Mouse (Mus musculus) layer of hippocampus, adult 9-11 months (tissue): ENCODE measurements around the gene Rps5.
"Not testable (repeated sequence)": the region's sequence is repeated elsewhere in the genome, so short reads cannot be mapped to it uniquely, and the experiment has no call there.

ENCODE experiments used
- DNase-seq: peaks from one replicate; pipeline ENCODE4 v3.0.0; 2022

Gene Rps5

DNA sequence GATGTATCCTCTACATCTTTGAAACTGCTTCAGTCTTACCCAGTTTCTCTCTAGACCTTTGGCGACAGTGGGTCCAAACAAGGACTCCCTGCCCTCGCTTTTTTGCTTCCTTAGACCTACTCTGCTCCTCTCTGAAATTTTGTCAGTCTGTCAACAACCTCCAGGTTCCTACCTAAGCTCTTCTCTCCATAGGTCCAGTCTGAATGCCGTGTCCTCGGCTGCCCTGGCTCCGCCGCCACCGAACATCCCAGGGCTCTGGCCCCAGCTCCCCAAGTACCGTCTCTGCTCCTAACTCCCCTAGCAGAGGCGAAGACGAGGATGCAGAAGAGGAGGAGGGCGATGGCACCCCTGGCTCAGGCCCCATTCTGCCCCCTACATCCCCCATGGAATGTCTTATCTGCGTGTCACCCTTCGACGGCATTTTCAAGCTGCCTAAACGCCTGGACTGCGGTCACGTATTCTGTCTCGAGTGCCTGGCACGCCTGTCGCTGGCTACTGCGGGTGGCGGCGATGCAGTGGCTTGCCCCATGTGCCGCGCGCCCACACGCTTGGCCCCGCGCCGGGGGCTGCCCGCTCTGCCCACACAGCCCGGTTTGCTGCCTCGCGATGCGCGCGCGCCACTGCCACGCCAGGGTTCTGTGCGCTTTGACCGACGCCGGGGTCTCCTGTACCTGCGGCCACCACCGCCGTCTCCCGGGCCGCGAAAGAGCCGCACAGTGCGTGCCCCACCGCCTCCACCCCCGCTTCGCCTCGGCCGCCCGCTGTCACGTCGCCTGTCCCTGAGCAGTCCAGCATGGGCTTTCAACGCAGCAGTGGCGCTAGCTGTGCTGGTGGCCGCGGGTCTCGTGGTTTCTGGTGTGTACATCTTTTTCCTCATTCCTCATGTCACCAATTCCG lies 5.9 kb downstream of the Rps5 start:
- DNase-seq, result peak; percentile 37

DNA sequence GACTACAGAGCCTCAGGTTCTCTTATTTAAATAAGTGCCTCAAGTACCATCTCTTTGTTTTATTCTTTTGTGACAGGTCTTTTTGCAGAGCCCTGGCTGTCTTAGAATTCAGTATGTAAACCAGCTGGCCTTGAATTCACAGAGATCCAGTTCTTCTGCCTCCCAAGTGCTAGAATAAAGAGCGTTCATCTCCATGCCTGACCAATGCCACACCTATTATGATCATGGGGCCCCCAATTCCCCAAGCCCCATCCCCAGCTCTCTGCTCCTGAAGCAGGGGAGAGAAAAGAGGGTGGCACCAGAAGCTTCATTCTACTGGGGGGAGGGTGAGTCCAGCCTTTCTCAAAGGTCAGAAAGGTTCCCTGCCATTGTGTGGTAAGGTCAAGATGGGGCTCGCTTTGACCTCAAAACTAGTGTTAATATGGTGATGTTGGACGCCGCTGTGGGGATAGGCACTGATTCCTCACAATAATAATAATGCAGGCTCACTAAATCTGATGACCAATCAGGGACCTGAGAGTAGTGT lies 11.6 kb downstream of the Rps5 start:
- no peak for DNase-seq

DNA sequence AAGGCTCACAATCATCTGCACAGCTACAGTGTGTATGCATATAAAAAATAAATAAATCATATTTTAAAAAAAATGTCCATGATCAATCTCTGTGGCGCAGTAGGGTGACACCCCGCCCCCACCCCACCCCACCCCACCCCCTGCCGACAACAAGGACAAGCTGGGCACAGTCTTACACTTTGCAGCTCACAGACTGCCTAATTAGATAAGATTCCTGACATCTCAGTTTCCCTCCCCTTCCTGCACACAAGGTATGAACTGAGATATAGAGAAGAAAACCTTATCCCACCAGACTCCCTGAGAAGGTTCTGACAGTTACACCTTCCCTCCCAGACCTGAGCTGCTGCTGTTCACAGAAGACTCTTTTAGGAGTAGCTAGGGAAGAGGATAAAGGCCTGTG lies 12.7 kb downstream of the Rps5 start:
- no peak for DNase-seq

DNA sequence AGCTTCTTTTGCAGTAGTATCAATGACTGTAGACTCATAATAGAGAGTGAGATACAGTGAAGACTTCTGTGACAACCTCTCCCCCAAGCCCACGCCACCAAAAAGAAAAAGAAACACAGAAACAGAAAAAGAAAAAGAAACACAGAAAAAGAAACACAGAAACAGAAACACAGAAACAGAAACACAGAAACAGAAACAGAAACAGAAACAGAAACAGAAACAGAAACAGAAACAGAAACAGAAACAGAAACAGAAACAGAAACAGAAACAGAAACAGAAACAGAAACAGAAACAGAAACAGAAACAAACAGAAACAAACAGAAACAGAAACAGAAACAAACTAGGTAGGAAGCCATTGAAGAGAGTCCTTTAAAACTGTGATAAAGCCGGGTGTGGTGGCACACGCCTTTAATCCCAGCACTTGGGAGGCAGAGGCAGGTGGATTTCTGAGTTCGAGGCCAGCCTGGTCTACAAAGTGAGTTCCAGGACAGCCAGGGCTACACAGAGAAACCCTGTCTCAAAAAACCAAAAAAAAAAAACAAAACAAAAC lies 15.2 kb downstream of the Rps5 start:
- not testable (repeated sequence) for DNase-seq

DNA sequence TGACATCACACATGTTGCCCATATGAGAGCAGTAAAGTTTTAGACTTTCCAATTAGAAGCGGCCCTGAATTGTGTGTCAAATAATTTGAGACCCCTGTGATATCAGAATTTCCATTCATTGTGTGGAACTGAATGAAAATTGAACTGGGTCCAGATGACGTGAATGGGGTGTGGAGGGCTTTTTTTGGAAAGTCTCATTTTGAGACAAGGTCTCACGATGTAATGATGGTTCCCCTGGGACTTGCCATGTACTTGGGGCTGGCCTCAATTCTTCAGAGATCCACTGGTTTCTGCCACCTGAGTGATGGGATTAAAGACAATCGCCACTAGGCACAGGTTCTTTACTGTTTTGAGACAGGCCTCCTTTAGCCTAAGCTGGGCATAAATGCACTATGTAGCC lies 18.5 kb downstream of the Rps5 start:
- no peak for DNase-seq

DNA sequence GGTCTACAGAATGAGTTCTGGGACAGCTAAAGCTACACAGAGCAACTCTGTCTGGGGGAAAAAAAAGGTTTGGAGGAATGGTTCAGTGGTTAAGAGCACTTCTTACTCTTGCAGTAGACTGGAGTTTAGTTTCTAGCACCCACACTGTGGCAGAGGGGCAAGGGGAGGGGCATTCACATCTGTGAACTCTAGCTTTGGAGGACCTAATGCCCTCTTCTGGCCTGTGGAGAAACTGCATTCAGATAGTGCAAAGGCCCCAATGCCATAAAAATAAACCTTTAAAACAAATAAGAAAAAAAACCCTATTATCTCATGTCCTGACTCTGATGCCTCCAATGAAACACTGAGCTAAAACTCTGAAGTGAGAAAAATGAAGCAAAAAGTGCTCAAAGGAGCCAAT lies 21.4 kb downstream of the Rps5 start:
- DNase-seq, result no peak

DNA sequence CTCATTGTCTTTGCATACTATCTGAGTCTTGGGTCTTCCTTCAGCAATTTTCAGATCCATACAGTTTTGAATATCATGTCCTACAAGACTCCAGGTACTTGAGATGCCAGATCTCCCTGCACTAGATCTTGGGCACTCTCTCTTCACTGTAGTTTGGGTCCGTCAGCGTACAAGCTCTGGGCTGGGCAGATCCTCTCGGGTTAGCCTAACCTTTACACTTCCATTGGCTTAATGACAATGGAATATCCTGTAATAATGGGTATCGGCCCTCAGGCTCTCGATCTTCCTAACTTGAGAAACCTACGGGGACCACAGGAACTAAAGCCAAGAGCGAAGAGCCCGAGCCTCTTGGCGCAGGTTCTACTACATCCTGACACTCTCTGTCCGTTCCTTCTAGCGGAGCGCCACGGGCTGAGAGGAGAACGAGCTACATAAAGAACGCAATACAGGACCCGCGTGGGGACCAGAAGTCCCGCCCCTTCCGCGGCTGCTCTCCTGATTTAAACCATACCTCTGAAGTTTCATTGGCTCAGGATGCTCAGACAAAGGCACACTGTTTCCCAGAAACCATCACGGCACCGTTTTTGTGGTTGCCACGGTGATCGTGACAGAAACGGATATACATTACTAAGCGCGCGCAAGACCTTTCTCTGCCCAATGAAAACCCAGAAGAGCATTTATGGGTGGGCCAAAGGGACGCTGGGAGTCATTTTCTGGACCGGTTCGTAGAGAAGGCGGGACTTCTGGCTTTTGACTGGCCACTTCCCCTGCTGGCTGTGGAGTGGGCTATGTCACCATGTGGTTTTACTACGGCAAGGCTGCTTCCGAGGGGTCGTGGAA lies 27.2 kb downstream of the Rps5 start:
- peak; percentile 99 for DNase-seq

DNA sequence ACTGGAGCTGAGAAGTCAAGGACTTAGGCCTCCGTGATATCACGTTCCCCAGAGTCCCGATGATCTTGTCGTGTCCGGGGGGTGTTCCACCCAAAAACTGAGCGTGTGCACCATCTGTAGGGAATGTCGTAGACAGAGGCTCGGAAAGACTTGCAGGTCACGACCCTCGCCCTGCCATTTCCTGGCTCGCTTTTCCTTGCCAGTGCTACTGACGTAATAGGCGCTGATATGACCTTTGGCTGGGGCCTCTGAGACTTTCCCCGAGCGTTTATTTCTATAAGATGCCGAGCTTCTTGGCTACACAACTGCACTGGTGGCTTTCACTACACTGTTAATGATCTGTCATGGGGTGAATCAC lies 27.8 kb downstream of the Rps5 start:
- DNase-seq, result no peak

DNA sequence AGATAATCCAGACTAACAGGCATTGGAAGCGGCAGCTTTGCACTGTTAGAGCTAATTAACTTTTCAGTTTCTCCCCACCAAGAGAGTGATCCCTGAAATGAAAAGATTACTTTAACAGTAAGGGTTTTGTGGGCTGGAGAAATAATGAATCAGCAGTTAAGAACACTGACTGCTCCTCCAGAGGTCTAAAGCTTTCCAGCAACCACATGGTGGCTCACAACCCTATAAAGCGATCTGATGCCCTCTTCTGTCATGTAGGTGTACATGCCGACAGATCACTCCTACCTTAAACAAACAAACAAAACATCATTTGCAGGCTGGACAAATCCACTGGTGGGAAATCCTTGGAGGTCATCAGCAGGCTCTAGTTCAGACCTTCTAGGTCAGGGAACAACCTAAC lies 32.8 kb downstream of the Rps5 start:
- no peak for DNase-seq

DNA sequence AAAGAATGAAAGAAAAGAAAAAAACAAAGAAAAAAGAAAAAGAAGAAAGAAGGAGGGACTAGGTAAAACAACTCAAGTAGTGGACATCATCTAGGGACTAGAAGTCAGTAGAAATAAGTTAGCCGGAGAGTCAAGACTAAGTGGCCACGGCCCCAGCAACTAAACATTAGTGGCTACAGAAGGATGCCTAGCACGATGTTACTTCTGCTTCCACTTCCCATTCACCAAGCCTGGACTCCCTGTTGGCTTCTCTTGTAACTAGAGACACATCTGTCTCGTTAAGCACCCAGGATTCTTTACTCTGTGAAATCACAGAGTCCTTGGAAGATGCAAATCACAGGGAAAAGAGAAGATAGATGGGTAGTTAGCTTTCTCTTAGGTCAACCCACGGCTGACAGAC lies 35.4 kb downstream of the Rps5 start:
- DNase-seq, result no peak

DNA sequence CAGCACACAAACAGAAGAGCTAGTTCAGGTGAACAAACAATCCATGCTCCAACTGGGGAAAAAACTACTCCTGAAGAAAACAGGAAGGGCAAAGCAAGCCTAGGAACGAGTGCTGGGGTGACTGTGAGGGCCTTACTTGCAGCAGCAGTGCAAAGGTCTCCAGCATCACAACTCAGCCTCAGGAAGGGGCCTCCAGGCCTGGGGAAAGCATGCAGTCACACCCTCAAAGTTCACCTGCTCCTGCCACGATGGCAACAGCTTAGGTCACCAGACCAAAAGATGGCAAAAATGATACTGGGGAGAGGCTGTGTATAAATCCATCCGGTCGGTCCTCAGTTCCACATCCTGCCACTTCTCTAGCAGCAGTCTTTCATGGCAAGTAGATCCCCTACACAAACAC lies 36.9 kb downstream of the Rps5 start:
- DNase-seq, result no peak

DNA sequence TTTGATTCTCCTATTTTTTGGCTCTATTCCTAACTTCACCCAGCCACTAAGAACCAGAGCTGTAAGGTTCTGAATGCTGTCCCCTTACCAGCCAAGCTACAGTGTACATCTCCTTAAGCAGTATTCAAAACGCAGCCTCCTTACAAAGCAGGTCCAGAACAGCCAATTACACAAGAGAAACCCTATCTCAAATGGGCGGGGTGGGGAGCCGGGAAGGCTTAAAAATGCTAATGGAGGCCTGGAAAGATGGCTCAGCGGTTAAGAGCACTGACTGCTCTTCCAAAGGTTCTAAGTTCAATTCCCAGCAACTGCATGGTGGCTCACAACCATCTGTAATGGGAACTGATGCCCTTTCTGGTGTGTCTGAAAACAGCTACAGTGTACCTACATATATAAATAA lies 37.6 kb downstream of the Rps5 start:
- DNase-seq, result no peak

DNA sequence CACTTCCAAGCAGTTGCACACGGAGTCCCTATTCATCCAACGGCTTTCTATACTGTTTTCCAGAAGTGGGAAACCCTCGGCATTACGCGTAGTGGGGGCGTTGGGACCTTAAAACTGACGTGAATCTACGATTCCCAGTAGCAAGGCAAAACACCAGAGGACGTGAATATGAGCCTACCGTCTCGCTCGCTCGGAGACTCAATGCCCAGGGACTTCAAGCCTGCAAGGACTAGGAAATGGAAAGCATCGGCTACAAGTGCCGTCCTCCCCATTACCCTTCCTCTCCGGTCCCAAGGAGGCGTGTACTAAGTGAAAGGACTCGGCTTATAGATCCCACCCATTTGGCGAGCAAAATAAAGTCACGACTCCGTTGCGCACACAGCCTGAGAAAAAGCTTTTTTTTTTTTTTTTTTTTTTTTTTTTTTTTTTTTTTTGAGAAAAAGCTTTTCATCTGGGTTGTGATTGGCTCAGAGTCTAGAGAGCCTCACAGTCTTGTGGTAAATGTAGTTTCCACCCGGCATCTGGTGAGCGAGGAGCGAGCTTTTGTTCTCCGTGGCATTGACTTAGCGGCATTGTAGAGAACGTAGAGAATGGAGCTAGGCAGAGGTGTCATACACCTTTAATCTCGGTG lies 39.5 kb downstream of the Rps5 start:
- peak; percentile 55 for DNase-seq

DNA sequence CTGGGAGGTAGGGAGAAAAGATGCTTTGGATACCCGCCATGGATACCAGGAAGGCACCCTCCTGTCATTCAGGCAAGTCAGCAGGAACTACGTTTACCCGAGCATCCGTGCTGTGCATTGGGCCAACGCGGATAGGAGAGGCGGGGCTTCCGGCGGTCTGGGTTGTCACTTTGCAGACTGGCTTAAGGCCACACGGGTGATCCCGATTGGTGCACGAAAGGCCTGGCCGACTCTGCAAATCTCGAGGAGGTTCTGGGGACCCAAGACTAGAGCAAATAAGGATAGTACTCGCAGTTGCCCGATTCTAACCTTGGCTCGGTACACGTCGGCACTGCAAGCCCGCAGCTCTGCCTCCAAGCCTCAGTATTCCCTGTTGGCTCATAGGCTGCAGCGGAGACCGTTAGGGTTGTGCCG lies 43.6 kb downstream of the Rps5 start, which contains the start of gene Zfp324:
Gene Zfp324, plus strand, starts transcription at position 161 of the 414 bp plus-strand sequence.
- DNase-seq, result peak; percentile 94

DNA sequence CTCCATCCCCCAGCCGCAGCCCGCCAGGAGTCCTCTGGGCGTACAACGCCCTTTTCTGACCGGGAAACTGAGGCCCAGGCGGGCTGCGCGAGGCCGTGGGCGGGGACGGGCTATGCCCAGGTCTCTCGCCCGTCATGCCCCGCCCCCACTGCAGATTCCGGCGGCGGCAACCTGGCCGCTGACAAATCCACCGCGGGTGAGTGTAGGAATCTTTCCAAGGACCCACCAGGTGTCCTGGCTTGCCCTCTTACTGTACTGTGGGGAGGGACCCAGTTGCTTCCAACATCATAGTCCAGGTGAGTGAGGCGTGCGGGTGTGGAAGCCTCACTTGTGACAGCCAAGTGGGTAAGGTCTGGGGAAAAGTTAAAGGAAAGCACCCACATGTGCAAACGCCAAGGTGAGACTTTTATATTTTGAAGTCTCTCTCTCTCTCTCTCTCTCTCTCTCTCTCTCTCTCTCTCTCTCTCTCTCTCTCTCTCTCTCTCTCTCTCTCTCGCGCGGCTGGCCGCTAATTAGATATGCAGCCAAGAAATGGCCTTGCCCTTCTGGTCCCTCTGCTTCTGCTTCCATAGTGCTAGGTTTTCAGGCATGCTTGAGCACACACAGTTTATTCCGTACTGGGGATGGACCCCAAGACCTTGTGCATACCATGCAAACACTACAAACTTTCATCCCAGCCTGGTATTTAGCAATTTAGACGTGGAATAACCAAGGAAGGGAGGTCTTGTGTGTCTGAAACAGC lies 44.2 kb downstream of the Rps5 start:
- DNase-seq, result no peak

DNA sequence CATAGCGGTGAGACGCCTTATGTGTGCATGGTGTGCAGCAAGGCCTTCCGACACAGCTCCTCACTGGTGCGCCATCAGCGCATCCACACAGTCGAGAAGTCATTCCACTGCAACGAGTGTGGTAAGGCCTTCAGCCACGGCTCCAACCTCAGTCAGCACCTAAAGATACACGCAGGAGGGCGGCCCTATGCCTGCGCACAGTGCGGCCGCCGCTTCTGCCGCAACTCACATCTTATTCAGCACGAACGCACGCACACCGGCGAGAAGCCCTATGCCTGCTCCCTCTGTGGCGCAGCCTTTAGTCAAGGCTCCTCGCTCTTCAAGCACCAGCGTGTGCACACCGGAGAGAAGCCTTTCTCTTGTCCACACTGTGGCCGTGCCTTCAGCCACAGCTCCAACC lies 48.8 kb downstream of the Rps5 start:
- DNase-seq, result no peak
